Mouse (Mus musculus) heart, embryonic 16.5 days (tissue): ENCODE results near the gene Prss27. TPM values are rescaled to one million over a fixed set of nuclear protein-coding genes. Genes with fewer than 3 reads are reported as not detected.

Experiments
- ATAC-seq: fragments of 200-750 bp; cut with Nextera tagmentation; replicated peaks from 2 replicates; pipeline ENCODE4 v1.8.0; 2017; ENCODE audit warnings: moderate number of reproducible peaks; ENCODE audit not compliant: insufficient read depth, low FRiP score; ENCODE audit errors: extremely low read depth
- H3K27ac ChIP-seq: fragments of 300-500 bp; sonication (generic); 2 replicates; pipeline ENCODE4 v1.5.1; 2014; ENCODE audit warnings: mild to moderate bottlenecking, low read length, control low read depth, moderate library complexity
- H3K27me3 ChIP-seq: fragments of 300-500 bp; sonication (generic); 2 replicates; pipeline ENCODE4 v1.6.1; 2014; ENCODE audit warnings: low read length, mixed read lengths; ENCODE audit not compliant: control insufficient read depth, insufficient read depth
- H3K36me3 ChIP-seq: fragments of 300-500 bp; sonication (generic); 2 replicates; pipeline ENCODE4 v1.6.1; 2014; ENCODE audit not compliant: control insufficient read depth, insufficient read depth
- H3K4me1 ChIP-seq: fragments of 300-500 bp; sonication (generic); 2 replicates; pipeline ENCODE4 v1.6.1; 2014; ENCODE audit warnings: low read length, mixed read lengths; ENCODE audit not compliant: control insufficient read depth, insufficient read depth
- H3K4me2 ChIP-seq: fragments of 300-500 bp; sonication (generic); 2 replicates; pipeline ENCODE4 v1.6.1; 2014; ENCODE audit warnings: low read depth, mild to moderate bottlenecking, control low read depth, low read length
- H3K4me3 ChIP-seq: fragments of 300-500 bp; sonication (generic); 2 replicates; pipeline ENCODE4 v1.5.1; 2014; ENCODE audit warnings: mild to moderate bottlenecking, control low read depth, low read length
- H3K9ac ChIP-seq: fragments of 300-500 bp; sonication (generic); 2 replicates; pipeline ENCODE4 v1.6.1; 2014; ENCODE audit warnings: low read length, control low read depth
- H3K9me3 ChIP-seq: fragments of 300-500 bp; sonication (generic); replicated peaks from 2 replicates; pipeline ENCODE4 v1.6.1; 2016; ENCODE audit warnings: low read length; ENCODE audit not compliant: control insufficient read depth
- WGBS: fragments of 180-500 bp; shearing (Covaris S2); extraction: QIAGEN DNeasy Blood & Tissue Kit; methylation state at CpG from one replicate; pipeline ENCODE4 v1.1.7; 2014; 5-methylcytosine and 5-hydroxymethylcytosine counted together
- polyA plus RNA-seq: library from polyadenylated mRNA; unstranded; fragments of >200 nt; fragmentation: Nextera tagmentation; extraction: Ambion mirVana; gene quantifications from 2 replicates; pipeline ENCODE4 v1.2.1, GENCODE M21; 2015

Gene Prss27
- polyA plus RNA-seq, 1 experiment from 2014 or later = 0.14 TPM

DNA sequence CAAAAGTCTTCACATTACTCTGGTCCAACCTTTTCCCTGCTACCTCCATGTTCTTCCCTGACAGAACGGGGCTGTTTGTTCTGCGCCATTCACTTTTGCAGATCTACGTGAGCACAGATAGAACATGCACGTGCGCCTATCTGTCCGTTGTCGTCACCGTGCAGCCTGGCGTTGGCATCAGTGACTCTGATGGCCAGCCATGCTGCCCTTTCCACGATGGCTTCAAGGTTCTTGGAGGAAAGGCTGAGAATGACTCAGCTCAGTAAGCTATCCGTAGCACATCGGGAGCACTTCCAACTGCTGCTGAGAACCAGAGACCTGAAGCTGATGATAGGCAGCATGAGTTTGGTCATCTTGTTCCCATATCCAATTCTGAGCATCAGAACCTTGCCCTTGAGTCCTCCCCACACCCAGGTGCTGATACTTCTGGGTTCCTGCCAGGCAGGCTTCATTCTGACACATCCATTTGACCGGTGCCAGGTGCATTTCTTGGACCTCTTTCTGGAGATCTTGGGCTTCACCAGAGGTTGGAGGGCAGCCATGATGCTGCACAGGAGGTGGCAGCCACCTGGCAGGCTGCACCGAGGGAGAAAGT, 33.8 kb upstream of the Prss27 start:
- no peaks in the 10 kb centered on the region for H3K9me3 ChIP-seq
- WGBS = 83% methylated on average over 14 of the region's 14 CpGs
- H3K36me3 ChIP-seq = no peaks in the 10 kb centered on the region
- H3K4me2 ChIP-seq = no peak overlapping the region
- no peak overlapping the region for H3K9ac ChIP-seq
- H3K4me3 ChIP-seq = no peak overlapping the region
- H3K4me1 ChIP-seq = peaks cover 15% of the 10 kb centered on the region
- H3K27me3 ChIP-seq = 0 out of 2 replicates have a peak, but pooled peaks cover 2% of the 10 kb centered on the region
- no peak overlapping the region for H3K27ac ChIP-seq
- no peak for ATAC-seq

DNA sequence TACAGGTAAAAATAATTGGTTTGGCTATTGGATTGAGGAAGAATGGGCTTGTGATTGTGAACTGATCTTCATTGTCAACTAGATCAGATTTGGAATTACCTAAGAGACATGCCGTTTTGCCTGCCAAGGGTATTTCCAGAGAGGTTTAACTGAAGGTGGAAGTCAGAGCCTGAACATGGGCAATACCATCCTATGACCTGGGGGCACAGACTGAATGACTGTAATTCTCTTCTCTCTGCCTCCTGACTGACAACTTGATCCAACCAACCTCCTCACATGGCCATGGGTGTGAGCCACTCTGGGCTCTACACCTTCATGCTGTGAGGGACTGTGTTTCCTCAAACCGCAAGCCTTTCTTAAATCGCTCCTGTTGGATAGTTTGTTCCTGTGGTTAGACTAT, 32.9 kb upstream of the Prss27 start:
- H3K4me3 ChIP-seq = no peak overlapping the region
- H3K27ac ChIP-seq = no peak overlapping the region
- no peak overlapping the region for H3K9ac ChIP-seq
- H3K4me1 ChIP-seq = peaks cover 7% of the 10 kb centered on the region
- H3K27me3 ChIP-seq = 0 out of 2 replicates have a peak, but pooled peaks cover 2% of the 10 kb centered on the region
- no peaks in the 10 kb centered on the region for H3K36me3 ChIP-seq
- no peak overlapping the region for H3K4me2 ChIP-seq
- ATAC-seq = no peak
- WGBS = 92% methylated on average over 3 of the region's 3 CpGs
- no peaks in the 10 kb centered on the region for H3K9me3 ChIP-seq

DNA sequence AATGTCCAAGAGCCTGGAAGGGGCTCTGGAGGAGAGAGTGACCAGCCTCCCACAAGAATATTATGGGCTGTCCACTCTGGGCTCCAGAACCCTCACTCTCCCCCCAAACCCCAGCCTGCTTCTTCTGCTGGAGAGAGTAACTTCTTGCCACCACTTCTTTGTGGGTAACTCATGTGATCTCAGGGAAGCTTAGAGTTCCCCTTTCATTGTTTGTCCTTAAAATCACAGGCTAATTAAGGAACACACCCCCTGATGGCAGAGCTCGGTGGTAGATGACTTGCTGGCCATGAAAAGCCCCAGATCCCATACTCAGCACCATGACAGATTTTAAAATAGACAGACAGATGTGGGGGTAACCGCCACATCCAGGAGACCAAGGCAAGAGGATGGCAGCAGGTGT, 31.0 kb upstream of the Prss27 start:
- no peak overlapping the region for H3K9ac ChIP-seq
- no peak overlapping the region for H3K4me2 ChIP-seq
- no peaks in the 10 kb centered on the region for H3K4me1 ChIP-seq
- ATAC-seq = no peak
- H3K27ac ChIP-seq = no peak overlapping the region
- H3K27me3 ChIP-seq = 0 out of 2 replicates have a peak, but pooled peaks cover 2% of the 10 kb centered on the region
- H3K36me3 ChIP-seq = no peaks in the 10 kb centered on the region
- H3K4me3 ChIP-seq = no peak overlapping the region
- no peaks in the 10 kb centered on the region for H3K9me3 ChIP-seq
- WGBS = 45% methylated on average over 2 of the region's 2 CpGs

DNA sequence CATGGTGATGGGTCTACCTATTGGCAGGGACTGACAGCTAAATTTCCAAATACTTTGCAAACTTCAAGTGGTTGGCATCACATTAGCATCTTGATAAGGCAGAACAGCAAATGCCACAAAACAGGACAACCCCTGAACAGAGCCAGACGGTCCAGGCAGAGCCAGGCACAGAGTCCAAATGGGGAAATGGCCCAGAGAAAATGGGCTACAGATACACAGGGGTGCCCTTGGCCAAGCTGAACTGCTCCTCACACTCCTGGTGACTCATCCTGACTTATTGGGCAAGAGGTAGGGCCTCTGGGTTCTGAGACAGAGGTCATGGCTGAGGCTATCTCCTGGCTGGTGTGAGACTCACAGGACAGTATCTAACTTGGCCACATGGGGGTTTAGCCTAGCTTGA, 30.6 kb upstream of the Prss27 start:
- Histone ChIP-seq H3K4me1 (no peaks in the 10 kb centered on the region), H3K27me3 (0 out of 2 replicates have a peak, but pooled peaks cover 2% of the 10 kb centered on the region), H3K9ac (no peak overlapping the region), H3K36me3 (no peaks in the 10 kb centered on the region), H3K4me2 (no peak overlapping the region), H3K9me3 (no peaks in the 10 kb centered on the region), H3K4me3 (no peak overlapping the region), H3K27ac (no peak overlapping the region)
- no peak for ATAC-seq
- 41% methylated on average over 1 of the region's 1 CpGs for WGBS

DNA sequence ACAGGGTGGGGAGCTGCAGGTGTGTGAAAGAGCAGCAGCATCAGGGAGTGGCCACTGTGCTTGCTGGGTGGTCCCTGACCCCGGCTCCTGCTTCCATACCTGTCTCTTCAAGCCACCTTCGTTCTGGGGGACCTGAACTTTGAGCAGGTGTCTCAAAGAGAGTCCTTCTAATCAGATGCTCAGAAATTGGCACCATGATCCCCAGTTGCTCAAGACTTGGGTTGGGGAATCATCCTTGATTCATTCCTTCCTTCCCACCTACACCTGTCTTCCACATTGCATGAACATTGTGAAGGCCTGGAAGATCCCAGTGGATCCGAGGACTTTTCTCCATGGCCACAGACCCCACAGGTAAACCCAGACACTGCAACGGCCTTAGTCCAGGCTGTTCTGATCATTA, 29.8 kb upstream of the Prss27 start:
- no peak for ATAC-seq
- H3K27me3 ChIP-seq = 0 out of 2 replicates have a peak, but pooled peaks cover 2% of the 10 kb centered on the region

DNA sequence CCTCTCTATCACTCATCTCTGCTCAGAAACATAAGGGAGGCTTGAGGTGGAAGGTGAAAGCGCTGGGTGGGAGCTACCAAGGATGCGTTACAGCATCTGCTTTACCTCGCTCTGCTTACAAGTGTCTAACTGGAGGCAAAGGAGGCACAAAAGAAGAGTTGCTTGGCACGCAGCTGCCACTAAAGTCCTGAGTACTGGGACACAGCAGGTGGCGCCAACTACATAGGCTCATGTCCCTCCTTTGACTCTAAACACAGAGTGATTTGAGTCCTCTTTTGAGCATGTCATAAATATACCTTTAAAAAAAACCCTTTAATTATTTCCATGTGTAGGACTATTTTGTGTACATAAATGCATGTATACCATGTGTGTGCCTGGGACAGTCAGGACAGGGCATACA, 28.3 kb upstream of the Prss27 start:
- 0 out of 2 replicates have a peak, but pooled peaks cover 2% of the 10 kb centered on the region for H3K27me3 ChIP-seq
- H3K4me1 ChIP-seq = no peaks in the 10 kb centered on the region
- no peaks in the 10 kb centered on the region for H3K36me3 ChIP-seq
- H3K4me2 ChIP-seq = no peak overlapping the region
- no peak overlapping the region for H3K9ac ChIP-seq
- 57% methylated on average over 5 of the region's 5 CpGs for WGBS
- no peaks in the 10 kb centered on the region for H3K9me3 ChIP-seq
- H3K4me3 ChIP-seq = no peak overlapping the region
- H3K27ac ChIP-seq = no peak overlapping the region
- ATAC-seq = no peak

More for the DNA sequence above, 29.8 kb upstream of the Prss27 start:
- WGBS = 62% methylated on average over 4 of the region's 4 CpGs
- no peaks in the 10 kb centered on the region for H3K9me3 ChIP-seq
- no peaks in the 10 kb centered on the region for H3K4me1 ChIP-seq
- no peak overlapping the region for H3K27ac ChIP-seq
- H3K9ac ChIP-seq = no peak overlapping the region
- H3K4me3 ChIP-seq = no peak overlapping the region
- no peak overlapping the region for H3K4me2 ChIP-seq
- H3K36me3 ChIP-seq = no peaks in the 10 kb centered on the region

DNA sequence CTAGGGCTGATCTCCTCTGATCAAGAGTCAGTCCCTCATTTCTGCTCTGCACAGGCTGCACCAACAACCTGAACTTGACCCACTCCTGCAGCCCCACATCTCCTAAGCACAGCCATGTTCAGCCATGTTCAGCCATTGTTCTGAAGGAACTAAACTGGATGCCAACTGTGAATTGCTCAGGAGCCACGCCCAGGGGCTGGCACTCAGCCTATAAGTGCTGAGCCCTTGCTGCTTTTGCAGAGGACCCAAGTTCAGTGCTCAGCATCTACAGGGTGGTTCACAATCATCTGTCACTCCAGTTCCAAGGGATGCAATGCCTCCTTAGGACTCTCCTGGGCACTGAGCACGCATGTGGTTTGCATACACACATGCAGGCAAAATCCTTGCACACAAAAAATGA, 25.0 kb upstream of the Prss27 start:
- H3K9ac ChIP-seq = no peak overlapping the region
- no peak for ATAC-seq
- H3K36me3 ChIP-seq = no peaks in the 10 kb centered on the region
- no peaks in the 10 kb centered on the region for H3K4me1 ChIP-seq
- 80% methylated on average over 2 of the region's 2 CpGs for WGBS
- H3K27me3 ChIP-seq = 0 out of 2 replicates have a peak, but pooled peaks cover 2% of the 10 kb centered on the region
- no peak overlapping the region for H3K4me3 ChIP-seq
- no peaks in the 10 kb centered on the region for H3K9me3 ChIP-seq
- H3K27ac ChIP-seq = no peak overlapping the region
- no peak overlapping the region for H3K4me2 ChIP-seq

DNA sequence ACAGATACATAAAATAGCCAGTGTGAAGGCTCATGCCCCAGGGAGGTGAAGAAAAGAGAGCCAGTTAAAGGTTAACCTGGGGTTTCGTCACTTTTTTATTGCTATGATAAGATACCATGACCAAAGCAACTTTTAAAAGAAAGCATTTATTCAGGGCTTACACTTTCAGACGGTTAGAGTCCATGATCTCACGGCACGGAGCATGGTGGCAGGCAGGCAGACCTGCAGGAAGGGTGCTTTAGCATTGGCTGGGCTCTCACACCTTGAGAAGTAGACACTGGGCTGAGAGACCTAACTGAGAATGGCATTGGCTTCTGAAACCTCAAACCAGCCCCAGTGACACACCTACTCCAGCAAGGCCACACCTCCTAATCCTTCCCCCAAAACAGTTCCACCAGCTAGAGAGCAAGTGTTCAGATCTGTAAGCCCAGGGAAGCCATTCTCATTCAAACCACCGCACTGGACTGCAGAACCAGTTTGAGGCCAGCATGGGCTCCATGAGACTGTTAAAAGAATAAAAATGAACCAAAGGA, 23.4 kb upstream of the Prss27 start:
- Histone ChIP-seq H3K36me3 (no peaks in the 10 kb centered on the region), H3K27ac (no peak overlapping the region), H3K4me3 (no peak overlapping the region), H3K9me3 (no peaks in the 10 kb centered on the region), H3K4me1 (no peaks in the 10 kb centered on the region), H3K27me3 (no peaks in the 10 kb centered on the region), H3K9ac (no peak overlapping the region), H3K4me2 (no peak overlapping the region)
- WGBS = 77% methylated on average over 5 of the region's 5 CpGs
- no peak for ATAC-seq

DNA sequence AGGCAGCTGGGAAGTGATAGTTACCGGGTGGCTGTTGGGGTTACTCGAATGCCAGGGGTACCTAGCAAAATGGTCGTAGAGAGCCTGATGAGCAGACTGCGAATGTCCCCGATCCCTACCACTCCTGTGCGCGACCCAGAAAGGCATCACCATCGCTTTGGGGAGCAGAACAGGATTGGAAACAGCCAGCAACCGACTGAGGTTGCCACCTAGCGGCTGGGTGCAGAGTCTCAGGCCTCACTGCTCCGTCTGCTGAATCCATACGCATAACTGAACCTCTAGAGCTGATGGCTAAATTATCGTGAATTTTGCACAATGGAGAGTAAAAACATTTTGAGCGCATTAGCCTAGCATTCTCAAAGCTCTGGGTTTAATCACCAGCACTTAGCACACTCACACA, 22.2 kb upstream of the Prss27 start:
- Histone ChIP-seq H3K27me3 (no peaks in the 10 kb centered on the region), H3K4me1 (no peaks in the 10 kb centered on the region), H3K9ac (no peak overlapping the region), H3K9me3 (no peaks in the 10 kb centered on the region), H3K4me3 (no peak overlapping the region), H3K36me3 (no peaks in the 10 kb centered on the region), H3K27ac (no peak overlapping the region), H3K4me2 (no peak overlapping the region)
- ATAC-seq = no peak
- 27% methylated on average over 14 of the region's 14 CpGs for WGBS
